Mouse (Mus musculus) testis, postnatal 14 days (tissue): ENCODE results near the gene Gm10639.
A peak's percentile ranks its signal among the peaks of the same experiment; 100 is the strongest.
"Not testable (repeated sequence)": the region's sequence is repeated elsewhere in the genome, so short reads cannot be mapped to it uniquely, and the experiment has no call there.

ENCODE experiments used
- DNase-seq: peaks from one replicate; pipeline ENCODE4 v3.0.0; 2021; ENCODE audit warnings: low spot score

The Gm10639 gene

GRCm38 (mm10) chr9:78348206-78349004, 58.7 kb downstream of the Gm10639 start:
- DNase-seq, result not testable (repeated sequence)

DNA sequence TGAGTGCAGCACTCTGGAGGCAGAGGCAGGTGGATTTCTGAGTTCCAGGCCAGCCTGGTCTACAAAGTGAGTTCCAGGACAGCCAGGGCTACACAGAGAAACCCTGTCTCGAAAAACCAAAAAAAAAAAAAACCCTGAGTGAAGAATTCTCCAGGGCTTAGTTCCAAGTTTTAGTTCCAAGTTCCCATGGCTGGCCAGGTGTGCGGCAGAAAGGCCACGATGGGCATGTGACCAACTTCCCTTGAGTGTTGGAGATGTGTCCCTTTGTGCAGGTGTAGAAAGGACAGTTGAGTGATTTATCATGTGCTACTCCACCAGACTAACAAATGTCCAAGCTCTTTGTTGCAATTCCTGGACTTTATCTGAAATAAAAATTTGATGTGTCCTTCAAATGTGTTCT, 59.4 kb downstream of the Gm10639 start:
- not testable (repeated sequence) for DNase-seq

GRCm38 (mm10) chr9:78350007-78350406, 60.3 kb downstream of the Gm10639 start:
- peak; percentile 52 for DNase-seq

- no peak for DNase-seq
Observed at GRCm38 (mm10) chr9:78351504-78352220, 61.9 kb downstream of the Gm10639 start.
